Mouse (Mus musculus) monocyte, adult 5-6 weeks (primary cell): ENCODE results near the gene Slc22a13. TPM values are rescaled to one million over a fixed set of nuclear protein-coding genes. Genes with fewer than 3 reads are reported as not detected.

Experiments used
- ATAC-seq: fragments of 153-309, 156-312 bp; replicated peaks from 2 replicates; pipeline ENCODE4 v1.8.0; 2017; ENCODE audit warnings: mild to moderate bottlenecking; ENCODE audit not compliant: low TSS enrichment, insufficient number of reproducible peaks, severe bottlenecking, poor library complexity, low FRiP score
- total RNA-seq: library from RNA; stranded (forward); fragments of 200-1000, 200-491, 200-594 nt; gene quantifications from 3 replicates; pipeline ENCODE4 v1.2.3, GENCODE M21; 2017

The Slc22a13 gene
- total RNA-seq, 1 experiment from 2014 or later = not detected

DNA sequence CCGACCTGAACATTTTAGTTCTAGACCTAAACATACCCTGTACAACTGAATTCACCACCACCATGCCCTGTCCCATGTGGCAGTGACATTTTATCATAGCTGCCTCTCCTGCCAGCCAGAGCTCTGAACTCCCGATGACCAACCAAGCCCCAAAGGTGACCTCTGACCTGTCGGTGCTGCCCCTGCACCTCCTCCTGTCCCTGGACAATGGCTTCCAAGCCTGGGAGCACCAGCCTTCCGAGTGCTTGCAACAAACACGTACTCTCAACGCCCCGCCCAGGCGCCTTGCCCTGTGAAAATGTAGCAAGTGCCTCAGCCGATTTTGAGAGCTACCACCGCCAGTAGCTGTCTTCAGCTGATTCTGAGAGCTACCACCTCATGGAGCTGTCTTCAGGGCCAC lies 63.8 kb downstream of the Slc22a13 start:
- ATAC-seq = no peak

DNA sequence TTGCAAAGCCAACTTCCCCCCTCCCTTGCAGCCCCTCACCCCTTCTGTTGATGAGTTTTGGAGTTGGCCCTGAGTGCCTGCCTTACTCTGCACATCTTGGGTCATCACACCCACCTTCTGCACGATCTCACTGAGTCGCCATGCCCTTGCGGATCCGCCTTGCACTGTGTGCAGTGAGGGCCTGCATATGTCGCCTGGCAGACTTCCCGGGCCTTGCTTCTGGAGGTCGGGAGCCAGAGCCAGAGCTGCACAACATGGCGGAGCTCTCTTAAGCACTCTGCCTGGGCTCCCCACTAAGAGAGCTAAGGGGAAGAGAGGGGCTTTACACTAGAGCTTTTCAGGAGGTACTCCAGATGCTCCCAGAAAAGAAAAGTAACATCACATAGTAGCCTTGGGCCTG lies 64.2 kb downstream of the Slc22a13 start:
- ATAC-seq = no peak

DNA sequence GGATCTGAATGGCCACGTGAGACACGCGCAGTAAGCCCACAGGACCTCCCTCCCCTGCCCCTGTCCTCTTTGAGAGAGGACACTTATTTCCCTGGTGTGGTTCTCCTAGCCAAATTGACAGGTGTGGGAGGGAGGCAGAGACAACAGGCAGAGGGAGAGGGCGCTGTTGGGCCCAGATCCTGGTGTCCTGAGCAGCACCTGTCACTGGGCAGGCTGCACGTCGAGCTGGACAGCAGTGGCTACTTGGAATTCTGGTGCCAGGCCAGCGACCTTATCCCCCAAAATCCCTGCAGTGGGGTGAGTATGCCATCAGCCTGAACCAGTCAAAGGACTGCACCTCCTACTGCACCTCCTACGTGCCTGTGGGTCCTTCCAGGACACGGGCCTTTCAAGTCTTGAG lies 65.5 kb downstream of the Slc22a13 start:
- ATAC-seq = no peak

Other genes starting within 250 kb of the Slc22a13 start
- 17.7 to 39.6 TPM (median 31.0 TPM) in 3 replicates for gene Vill, start 156.3 kb downstream of the Slc22a13 start, total RNA-seq
- 0.10 TPM in 1 of 3 replicates, not detected in the others for gene Plcd1, start 115.6 kb downstream of the Slc22a13 start, total RNA-seq
- not detected in 3 replicates for gene Dlec1, start 106.6 kb downstream of the Slc22a13 start, total RNA-seq
- not detected in 3 replicates for gene Acaa1b, start 52.0 kb downstream of the Slc22a13 start, total RNA-seq
- not detected in 3 replicates for gene Gm47289, start 49.9 kb downstream of the Slc22a13 start, total RNA-seq
- gene Oxsr1, start 113.3 kb upstream of the Slc22a13 start, total RNA-seq = 42.8 to 50.1 TPM (median 45.9 TPM) in 3 replicates
- gene Acaa1a, start 130.6 kb upstream of the Slc22a13 start, total RNA-seq = 31.0 to 54.9 TPM (median 52.6 TPM) in 3 replicates
- 71.0 to 79.2 TPM (median 75.9 TPM) in 3 replicates for gene Myd88, start 132.3 kb upstream of the Slc22a13 start, total RNA-seq
- gene Xylb, start 148.3 kb upstream of the Slc22a13 start, total RNA-seq = 0.39 TPM in 1 of 3 replicates, not detected in the others
- gene Slc22a14, start 156.5 kb upstream of the Slc22a13 start, total RNA-seq = 0.21 to 0.48 TPM in 2 of 3 replicates, not detected in the other
- 0.49 to 1.9 TPM in 2 of 3 replicates, not detected in the other for gene Acvr2b, start 193.0 kb upstream of the Slc22a13 start, total RNA-seq
- 0.48 to 4.9 TPM (median 4.6 TPM) in 3 replicates for gene Exog, start 235.8 kb upstream of the Slc22a13 start, total RNA-seq